Mouse (Mus musculus) activated CD4-positive, CD25-positive, alpha-beta regulatory T cell, adult 4 months (primary cell): ENCODE measurements around the gene Kdm6b. TPM values are rescaled to one million over a fixed set of nuclear protein-coding genes. Genes with fewer than 3 reads are reported as not detected.

Experiments
- ATAC-seq: one replicate; pipeline ENCODE4 v1.8.0; 2017
- polyA plus RNA-seq, 2 experiments: library from polyadenylated mRNA; unstranded; fragments of 100-300 nt; shearing (Covaris generic); gene quantifications; one replicate each; pipeline ENCODE4 v1.2.1; 2017

The Kdm6b gene
- polyA plus RNA-seq, 2 experiments from 2014 or later: 23.6 to 28.3 TPM

DNA sequence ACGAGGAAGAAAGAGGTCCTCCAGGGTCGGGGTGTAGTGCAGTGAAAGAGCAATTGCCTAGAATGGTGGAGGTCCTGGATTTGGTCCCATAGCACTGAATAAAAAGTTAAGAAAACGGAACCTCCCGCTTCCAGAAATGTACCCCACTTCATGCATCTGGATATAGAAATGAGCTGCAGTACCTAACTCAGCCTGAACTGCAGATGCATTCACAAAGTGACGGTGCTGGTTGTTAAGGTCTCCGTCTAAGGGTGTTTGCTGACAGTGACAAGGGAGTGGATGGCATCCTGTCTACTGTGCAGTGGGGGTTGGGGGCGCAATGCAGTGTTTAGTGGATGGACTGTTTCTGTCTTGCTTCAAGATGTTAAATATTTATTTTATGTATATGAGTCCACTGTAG, 26.7 kb downstream of the Kdm6b start:
- no peak for ATAC-seq

DNA sequence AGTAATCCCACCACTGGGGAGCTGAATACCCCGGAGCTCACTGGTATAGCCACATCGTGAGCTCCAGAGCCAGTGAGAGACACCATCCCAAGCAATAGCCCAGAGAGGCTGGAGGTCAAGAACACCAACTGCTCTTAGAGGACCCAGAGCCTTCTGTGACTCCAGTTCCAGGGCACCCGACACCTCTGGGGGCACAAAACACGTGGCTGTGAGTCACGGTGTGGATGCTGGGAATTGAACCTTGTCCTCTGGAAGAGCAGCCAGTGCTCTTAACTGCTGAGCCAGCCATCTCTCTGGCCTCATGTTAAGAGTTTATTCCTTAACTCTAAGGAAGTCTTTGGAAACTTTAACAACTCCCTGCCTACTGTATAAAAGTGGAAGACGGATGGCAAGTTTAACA, 28.5 kb downstream of the Kdm6b start:
- ATAC-seq: no peak

DNA sequence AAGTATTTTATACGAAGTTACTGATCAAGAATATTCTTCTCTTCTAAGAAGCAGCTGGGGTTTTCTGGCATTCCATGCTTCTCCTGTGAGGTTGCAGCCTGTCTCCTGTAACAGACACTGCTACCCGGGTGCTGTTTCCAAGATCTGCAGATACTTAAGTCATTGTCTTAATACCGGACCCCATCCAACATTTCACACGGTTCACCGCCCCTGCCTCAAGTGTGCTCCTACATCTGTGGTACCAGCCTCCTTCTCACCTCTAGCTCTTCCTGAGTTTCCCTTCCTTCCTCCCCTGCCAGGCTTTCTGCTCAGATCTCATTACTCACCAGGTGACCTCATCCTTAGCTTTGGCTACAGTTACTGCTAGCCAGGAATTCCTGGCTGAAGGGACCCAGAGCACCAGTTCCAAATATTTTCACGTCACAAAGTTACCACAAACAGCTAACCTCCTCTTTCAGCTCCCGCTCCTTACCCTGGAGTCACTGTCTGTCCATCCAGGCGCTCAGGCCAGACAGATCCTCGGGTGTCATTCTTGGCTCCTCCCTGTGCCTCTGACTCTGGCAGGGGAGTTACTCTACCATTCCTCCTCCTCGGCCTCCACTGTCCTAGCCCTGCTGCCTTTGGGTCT, 30.9 kb downstream of the Kdm6b start:
- ATAC-seq: no peak

DNA sequence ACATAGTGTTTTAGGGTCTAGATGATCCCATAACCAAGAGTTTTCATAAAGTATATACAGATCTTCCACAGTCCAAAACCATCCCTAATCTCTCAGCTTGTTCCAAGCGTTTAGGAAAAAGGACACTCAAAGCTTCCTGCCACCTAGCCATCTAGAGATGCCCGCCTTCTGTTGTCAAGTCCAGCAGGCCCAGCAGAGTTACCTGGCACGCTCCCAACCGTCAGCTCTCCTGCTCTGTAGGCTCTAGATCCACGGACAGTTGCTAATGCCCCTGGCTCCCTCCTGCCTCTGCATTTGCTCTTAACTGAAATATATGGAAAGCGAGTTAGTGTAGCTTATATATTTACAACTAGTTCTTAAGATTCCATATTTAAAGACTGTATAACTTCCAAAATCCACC, 32.1 kb downstream of the Kdm6b start:
- ATAC-seq: no peak

DNA sequence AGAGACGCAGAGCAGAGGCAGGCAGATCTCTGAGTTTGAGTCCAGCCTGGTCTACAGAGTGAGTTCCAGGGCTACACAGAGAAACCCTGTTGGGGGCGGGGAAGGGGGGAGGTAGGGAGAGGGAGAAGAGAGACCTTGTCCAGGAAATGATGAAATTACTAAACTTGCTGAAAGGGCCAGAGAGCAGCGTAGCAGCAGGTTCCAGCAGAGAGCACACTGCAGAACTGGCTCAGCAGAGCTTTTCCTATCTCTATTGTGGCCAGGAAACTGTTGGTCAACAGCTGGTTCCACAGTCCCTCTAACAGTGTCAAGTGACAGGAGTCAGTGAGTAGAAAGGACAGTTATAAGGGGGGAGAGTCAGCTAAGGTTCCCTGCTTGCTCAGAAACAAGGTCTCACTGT, 33.9 kb downstream of the Kdm6b start:
- ATAC-seq: no peak

DNA sequence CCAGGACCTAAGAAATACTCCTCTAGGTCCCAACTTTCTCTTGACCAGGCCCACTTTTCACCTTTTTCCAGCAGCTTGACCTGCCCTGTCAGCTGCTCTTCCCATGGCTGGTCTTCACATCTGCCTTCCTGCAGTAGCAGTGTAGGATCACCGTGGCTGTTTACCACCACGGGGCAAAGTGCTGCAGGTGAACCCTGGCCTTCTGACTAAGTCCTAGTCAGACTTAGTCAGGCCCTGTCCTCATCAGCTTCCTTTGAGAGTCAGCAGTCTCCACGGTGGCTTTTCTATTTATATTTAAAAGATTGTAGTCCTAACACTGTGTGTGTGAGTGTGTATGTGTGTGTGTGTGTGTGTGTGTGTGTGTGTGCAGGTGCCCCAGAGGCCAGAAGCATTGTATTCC, 35.7 kb downstream of the Kdm6b start:
- ATAC-seq: no peak

DNA sequence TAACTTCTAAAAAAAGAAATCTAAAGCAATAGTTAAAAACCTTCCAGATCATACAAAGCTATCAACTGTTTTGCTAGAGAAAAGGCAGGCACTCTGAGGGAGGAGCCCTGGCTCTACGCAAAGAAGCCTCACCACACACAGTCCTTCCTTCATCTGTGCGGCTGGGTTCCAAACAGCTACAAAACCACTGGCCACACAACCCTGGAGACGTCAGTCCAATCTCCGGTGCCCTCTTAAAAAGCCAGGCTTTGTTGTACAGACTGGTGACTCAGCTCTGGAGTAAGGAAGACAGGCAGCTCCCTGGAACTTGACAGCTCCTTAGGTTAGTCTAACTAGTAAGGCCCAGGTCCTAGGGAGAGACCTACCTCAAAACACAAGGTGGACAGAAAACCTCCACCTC, 37.8 kb downstream of the Kdm6b start:
- ATAC-seq: no peak

DNA sequence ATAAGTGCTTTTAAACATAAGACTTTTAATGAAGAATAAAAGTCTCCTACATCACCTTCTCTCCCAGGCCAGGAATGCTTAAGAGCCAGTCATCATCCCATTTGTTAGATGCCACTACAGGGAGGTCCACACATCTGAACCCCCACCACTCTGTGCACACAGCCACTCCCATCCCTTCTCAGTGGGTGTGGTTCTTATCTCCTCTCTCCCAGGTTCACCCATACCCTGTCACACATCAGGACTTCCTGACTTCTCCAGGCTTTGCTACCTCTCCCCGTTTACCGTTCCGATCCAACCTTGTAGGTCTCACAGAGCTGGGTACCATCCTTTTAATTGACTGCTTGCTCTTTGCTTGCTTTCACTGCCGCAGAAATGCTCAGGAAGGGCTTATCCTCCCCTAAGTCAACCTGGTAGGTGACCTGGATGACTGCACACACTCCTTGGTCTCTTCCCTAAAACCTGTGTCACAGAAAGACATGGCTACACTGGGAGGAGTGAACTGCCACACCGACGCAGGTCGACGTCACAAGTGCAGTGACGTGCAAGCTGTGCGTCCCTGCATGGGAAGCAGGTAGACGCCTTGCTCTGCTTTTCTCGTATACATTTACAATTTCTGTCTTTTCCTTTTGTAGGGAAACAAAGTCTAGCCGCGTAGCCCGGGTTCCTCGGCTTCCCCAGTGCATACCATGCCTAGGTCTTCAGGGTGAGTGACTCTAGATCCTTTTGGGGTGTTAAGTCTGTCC, 40.1 kb downstream of the Kdm6b start:
- no peak for ATAC-seq

DNA sequence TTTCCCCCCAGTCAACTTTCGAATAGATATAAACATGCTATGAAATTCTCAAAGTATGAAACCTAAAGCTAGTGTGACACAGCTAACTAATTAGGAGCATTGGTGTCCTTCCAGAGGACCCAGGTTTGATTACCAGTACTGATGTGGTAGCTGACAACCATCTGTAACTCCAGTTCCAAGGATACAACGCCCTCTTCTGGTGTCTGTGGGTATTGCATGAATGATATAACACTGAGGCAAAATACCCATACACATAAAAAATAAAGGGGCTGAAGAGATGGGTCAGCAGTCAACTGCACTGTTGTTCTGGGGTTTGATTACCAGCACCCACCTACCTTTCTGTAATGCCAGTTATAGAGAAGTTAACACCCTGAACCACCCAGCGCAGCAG, 40.7 kb downstream of the Kdm6b start:
- no peak for ATAC-seq

DNA sequence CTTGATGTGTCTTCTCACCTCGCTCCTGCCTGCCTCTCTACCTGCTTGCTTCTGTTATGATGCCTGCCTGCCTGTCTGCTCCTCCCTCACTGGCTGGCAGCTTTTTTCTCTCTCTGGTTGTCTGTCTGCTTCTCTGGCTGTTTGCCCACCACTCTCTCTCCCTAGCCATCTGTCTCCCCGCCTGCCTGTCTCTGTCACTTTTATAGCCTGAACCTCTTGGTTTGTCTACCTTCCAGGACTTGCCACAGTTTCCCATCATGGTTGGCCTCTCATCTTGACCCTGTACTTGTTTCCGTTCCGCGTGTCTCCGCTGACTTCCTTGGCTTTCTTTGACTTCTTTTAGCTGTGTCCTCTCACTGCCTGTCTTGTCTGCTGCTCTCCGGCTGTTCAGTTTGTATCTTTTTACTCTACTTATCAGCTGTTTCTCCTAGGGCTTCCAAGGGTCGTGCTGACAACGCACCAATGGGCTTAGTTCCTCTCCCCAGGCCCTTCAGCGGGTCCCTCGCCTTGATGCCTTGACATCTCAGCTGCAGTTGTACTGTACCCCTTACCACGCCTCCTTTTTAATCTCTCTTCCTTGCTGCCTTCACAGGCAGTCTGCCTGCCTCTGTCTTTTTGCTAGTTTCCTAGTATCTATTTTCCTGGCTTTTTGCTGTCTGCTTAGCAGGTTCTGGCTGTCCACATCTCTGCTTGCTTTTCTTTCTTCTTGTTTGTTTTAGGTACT, 41.3 kb downstream of the Kdm6b start:
- ATAC-seq: no peak

DNA sequence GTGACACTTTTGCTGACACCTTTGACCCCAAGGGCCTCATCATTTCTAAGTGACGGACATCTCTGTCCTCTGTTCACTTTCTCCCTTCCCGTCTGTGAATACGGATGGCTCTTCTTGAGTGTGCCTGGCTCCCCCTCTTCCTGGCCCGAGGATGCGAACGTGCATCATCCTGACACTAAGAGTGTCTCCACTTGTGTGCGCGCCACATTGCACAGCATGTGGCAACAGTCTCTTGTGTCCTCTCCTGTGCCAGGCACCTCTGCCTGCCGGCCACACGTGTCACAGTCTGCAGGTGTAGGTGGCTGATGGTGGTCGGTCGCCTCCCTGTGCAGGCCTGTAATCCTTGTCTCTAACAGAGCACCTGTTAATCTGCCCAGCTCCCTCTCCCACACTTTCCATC, 41.9 kb downstream of the Kdm6b start:
- ATAC-seq: no peak

DNA sequence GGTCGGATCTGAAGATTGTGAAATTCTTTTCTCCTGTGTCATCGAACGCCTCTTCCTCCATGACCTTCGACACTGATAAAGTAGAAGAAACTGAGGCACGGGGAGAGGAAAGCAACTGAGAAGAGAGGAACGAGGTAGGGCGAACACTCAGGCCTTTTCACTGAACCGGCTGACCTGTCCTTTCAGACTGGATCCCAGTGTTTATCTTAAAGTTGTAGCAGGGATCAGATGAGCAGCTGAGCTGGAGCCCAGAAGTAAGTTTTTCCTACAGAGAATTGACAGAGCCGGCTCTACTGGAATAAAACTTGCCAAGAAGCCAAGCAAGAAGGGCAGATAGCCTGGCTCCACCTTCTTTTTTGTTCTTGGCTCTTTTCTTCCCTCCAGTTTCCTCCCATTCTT, 42.7 kb downstream of the Kdm6b start:
- no peak for ATAC-seq

DNA sequence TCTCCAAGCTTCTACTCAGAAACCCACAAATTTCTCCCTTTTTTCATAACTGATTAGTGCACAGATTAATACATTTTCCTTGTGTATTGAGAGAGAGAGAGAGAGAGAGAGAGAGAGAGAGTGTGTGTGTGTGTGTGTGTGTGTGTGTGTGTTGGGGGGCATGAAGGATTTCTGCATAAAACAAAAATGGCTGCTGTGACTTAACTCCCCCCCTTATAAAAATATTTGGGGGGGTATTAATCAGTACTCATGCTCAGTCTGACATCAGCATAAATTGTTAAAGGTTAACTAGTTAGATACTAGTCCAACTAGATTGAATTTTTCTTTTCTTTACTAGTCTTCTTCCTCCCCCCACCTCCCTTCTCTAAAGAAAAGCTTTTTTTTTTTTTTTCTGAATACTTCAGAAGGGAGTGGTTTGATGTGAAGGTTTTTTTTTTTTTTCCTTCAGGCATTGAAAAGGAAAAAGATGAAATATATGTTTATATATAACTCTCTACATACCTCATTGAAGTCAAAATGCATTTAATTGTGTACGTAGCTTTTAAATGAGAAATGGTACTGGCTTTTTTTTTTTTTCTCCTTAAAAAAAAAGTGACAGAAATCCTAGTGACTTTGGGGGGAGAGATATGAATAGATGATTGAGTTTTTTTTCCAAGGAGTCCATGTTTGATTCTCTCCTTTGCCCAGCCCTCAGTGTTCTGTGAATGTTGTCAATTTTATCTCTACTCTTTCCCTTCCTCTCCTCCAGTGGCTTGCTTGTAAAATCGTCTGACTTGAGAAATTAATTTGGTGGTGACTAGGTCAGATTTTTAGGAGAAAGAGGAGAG, 43.3 kb downstream of the Kdm6b start:
- no peak for ATAC-seq

DNA sequence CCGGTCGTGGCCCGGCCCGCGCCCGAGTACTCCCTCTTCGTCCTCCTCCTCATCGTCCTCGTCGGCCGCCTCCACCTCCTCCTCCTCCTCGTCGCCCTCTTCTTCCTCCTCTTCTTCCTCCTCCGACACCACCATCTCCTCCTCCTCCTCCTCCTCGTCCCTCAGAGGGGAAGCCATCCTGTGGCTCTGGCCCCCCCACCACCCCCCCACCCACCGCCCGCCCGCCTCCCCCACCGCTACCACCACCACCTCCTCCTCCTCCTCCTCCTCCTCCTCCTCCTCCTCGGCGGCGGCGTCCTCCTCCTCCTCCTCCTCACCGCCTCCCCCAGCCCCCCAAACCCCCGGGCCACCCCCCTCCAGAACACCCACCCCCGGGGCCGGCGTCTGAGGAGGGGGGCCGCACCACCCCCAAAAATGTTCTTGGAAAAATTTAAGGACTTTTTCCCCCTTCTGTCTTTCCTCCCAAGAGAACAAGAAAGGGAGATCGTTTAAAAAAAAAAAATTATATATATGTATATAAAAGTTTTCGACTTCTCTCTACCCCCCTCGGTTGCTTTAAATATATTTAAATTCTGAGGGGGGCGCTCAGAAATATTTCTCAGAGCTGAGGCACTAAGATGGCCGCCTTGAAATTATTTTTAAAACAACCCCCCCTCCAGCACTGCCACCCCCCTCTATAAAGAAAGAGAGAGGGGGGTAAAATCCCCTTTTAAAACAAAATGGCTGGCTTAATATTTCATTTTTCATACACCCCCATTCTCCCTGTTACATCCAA, 44.1 kb downstream of the Kdm6b start, which contains the start of gene Chd3:
Gene Chd3 (minus strand): TSS at position 192 of the 775 bp plus-strand sequence.
- no peak for ATAC-seq

DNA sequence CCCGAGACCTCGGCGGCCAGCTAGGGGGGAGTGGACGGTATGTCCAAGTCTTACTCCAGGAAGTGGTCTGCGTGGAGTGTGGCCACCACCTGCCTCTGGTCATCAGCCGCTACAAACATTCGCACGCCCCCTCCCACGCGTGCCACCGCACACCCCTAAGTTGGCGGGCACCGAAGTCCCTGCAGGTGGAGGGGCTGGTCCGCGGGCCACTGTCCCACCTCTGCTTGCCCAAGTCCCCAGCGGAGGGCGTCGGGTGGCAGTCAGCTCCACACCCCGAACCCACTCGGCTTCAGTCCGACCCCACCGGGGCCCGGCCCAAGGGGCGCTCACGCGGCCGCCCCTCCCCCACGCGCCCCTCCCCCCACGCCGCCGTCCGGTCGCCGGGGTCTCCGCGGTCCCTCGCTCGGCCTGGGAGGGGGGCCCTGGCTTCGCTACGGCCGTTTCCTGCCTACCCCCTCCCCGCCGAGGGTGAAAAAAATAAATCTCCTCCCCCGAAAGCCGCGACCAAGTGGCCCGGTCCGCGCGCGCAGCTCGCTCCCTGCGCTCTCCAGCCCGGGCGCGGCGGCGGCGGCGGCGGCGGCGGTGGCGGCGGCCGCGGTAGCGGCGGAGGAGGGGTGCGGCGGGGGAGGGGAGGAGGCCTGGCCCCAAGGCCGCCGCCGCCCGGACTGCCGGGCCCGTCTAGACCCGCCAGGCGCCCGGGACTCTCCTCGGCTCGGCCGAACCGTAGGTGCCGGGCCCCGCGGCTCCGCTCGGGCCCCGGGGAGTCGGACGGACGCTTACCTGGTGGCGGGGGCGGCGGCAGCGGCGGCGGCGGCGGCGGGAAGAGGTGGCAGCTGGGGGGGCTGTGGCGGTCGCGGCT, 44.9 kb downstream of the Kdm6b start:
- ATAC-seq: no peak

DNA sequence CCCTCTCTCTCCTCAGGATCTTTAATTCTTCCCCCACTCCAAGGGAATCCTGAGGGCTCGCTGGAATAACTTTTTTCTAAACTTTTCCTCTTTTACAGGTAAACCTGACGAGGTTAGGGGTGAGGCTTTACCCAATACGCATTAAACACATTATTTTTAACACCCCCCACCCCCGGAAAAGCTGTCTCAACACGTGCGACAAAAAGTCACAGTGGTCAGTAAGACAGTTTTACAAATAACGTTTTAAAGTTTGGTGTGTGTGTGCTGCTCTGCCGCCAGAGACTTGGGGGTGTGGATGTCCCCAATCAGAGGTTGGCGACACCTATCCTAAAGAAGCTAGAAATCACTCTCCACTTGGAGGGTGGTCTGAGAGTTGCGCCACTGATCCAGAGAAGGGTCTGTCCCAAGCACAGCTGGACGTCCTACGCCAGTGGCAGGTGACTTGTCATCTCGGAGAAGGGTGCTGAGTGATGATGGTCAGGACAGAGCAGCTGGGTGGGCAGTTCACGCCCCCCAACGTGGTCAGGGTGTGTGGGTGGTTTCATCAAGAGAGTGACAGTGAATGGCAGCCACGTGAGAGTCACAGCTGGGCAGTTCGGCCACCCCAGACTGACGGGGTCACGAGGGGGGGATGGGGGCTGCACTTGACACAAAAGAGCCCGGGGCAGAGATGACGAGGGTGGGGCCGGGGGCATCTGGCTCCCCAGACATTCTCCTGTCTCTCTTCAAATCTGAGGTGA, 45.7 kb downstream of the Kdm6b start:
- no peak for ATAC-seq

DNA sequence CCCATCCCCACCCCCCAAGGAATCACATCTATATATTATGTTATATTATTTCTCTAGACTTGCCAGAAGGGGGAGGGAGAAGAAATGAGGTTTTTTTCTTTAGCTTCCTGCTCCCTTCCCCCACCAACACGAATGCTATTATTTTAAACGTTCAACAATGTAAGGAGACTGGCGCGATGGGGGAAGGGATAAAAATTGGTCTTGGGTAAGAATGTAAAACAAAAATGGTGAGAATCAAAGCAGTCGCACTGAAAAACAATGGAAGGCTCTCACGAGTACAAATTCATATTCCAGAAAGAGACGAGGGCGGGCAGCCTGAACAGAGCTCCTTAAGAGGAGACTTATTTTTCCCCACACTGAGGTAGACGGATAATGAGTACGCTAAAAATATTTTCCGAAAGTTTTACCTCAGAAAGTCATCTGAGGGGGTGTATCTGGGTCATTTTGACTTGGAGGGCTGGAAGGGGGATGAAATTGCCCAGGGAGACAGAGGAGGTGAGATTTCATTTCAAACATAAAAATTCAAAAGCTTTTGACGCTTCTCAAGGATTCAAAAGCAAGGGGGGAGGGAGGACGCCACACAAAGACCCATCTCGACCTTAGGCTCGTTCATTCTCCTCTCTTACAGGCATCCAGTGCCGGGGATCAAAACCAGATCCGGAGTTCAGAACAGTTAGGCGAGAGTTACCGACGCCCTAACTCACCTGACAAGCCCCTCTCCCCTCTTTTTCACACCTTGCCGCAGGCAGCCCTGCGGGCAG, 46.4 kb downstream of the Kdm6b start:
- no peak for ATAC-seq

DNA sequence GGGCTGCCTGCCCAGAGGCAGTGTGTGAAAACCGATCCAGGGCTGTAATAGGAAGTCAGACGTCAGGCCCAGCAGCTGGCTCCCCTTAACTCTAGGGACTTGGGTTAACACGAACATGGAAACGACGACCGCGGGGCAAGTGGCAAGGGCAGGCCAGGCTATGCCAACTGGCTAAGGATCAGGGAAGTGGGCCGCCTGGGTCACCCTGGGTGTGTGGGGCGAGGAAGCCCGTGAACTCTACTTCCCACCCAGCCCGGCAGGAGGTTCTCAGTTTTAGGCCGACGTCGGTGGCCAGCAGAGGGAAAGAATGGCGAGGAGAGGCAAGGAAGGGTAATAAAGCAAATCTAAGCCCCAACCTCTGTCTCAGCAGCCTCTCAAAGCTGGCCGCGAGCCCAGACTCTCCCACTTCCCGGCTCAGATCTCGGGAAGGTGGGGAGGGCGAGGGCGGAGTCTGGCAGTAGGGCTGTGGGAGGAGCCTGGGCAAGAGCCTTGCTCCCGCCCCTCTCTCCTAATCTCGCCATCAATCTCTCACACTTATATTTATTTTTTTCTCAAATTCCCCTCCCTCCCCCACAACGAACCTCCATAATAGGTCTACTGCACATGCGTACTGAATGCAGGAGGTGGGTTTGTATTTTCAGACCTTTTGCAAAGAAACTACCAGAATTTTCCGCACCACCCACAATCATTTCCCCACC, 47.2 kb downstream of the Kdm6b start:
- ATAC-seq: peak; percentile 77

DNA sequence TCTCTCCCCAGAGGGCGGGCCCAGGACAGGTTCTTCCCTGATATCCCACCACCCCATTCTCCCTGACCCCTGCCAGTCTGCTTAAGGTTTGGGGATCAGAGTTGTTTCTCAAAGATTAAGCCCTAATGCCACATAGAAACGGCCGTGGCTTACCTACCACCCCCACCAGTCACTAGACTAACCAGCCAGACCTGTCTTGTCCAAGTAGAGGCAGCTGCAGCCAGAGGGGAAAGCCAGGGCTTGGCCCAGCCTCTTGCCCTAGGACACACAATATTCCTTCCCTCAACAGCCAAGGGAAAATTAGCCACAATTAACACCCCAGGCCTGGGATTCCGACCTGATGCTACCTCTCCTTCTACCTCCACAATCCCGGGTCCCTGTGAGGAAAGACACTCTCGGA, 47.8 kb downstream of the Kdm6b start:
- ATAC-seq: no peak
